Mouse (Mus musculus) embryonic facial prominence, embryonic 11.5 days (tissue): ENCODE measurements at regions not wholly inside any gene's neighbourhood (a gene's known extent, or its start where the extent isn't known, plus 50 kb on each side); places are given as distances from the start of the nearest gene placed in this dataset.

Source experiments
- ATAC-seq: fragments of 200-750 bp; cut with Nextera tagmentation; replicated peaks from 2 replicates; pipeline ENCODE4 v1.8.0; 2017; ENCODE audit warnings: low read depth; ENCODE audit not compliant: insufficient number of reproducible peaks, low FRiP score, low TSS enrichment
- DNase-seq: peaks from one replicate; pipeline ENCODE4 v3.0.0-alpha.2; 2015; ENCODE audit warnings: low spot score
- H3K27ac ChIP-seq: fragments of 300-500 bp; sonication (generic); replicated peaks from 2 replicates; pipeline ENCODE4 v1.5.1; 2014; ENCODE audit warnings: mild to moderate bottlenecking, low read depth, low read length, control low read depth
- H3K27me3 ChIP-seq: fragments of 300-500 bp; sonication (generic); 2 replicates; pipeline ENCODE4 v1.6.1; 2014; ENCODE audit warnings: mild to moderate bottlenecking, low read length, moderate library complexity, mixed read lengths; ENCODE audit not compliant: control insufficient read depth, insufficient read depth
- H3K36me3 ChIP-seq: fragments of 300-500 bp; sonication (generic); replicated peaks from 2 replicates; pipeline ENCODE4 v1.6.1; 2014; ENCODE audit warnings: low read depth, mild to moderate bottlenecking, low read length, moderate library complexity, mixed read lengths; ENCODE audit not compliant: control insufficient read depth, insufficient read depth
- H3K4me1 ChIP-seq: fragments of 300-500 bp; sonication (generic); 2 replicates; pipeline ENCODE4 v1.6.1; 2014; ENCODE audit warnings: low read length, mixed read lengths; ENCODE audit not compliant: control insufficient read depth, insufficient read depth
- H3K4me2 ChIP-seq: fragments of 300-500 bp; sonication (generic); 2 replicates; pipeline ENCODE4 v1.6.1; 2014; ENCODE audit warnings: low read depth, mild to moderate bottlenecking, control low read depth, low read length, moderate library complexity
- H3K4me3 ChIP-seq: fragments of 300-500 bp; sonication (generic); 2 replicates; pipeline ENCODE4 v1.5.1; 2014; ENCODE audit warnings: low read depth, low read length, control low read depth
- H3K9ac ChIP-seq: fragments of 300-500 bp; sonication (generic); replicated peaks from 2 replicates; pipeline ENCODE4 v1.6.1; 2014; ENCODE audit warnings: mild to moderate bottlenecking, control low read depth, low read length
- H3K9me3 ChIP-seq: fragments of 300-500 bp; sonication (generic); replicated peaks from 2 replicates; pipeline ENCODE4 v1.6.1; 2016; ENCODE audit warnings: mild to moderate bottlenecking, low read length, inconsistent platforms, mixed read lengths; ENCODE audit not compliant: control insufficient read depth
- WGBS: fragments of 180-500 bp; shearing (Covaris S2); extraction: QIAGEN DNeasy Blood & Tissue Kit; methylation state at CpG from one replicate; pipeline ENCODE4 v1.1.7; 2014; 5-methylcytosine and 5-hydroxymethylcytosine counted together

DNA sequence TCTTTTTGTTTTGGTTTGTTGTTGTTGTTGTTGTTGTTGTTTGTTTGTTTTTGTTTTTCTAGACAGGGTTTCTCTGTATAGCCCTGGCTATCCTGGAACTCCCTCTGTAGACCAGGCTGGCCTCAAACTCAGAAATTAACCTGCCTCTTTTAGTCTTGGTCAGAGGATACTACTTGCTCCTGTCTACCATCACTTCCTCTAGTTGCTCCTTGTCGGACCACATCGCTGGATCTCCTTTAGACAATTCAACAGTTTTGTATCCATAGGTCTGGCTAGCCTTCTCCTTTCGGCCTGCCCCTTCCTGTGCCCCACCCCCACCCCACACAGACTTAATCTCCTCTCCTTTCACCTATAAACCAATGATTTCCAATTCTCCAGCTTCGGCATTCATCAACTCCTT is 77.2 kb upstream of the Cadm1 start:
- no peaks in the 10 kb centered on the region for H3K36me3 ChIP-seq
- ATAC-seq = no peak
- no peaks in the 10 kb centered on the region for H3K9me3 ChIP-seq
- H3K4me2 ChIP-seq = no peak overlapping the region
- no peak overlapping the region for H3K4me3 ChIP-seq
- no peak for DNase-seq
- no peak overlapping the region for H3K9ac ChIP-seq
- H3K27ac ChIP-seq = no peak overlapping the region
- WGBS = 80% methylated on average over 4 of the region's 4 CpGs
- no peaks in the 10 kb centered on the region for H3K27me3 ChIP-seq
- no peaks in the 10 kb centered on the region for H3K4me1 ChIP-seq

DNA sequence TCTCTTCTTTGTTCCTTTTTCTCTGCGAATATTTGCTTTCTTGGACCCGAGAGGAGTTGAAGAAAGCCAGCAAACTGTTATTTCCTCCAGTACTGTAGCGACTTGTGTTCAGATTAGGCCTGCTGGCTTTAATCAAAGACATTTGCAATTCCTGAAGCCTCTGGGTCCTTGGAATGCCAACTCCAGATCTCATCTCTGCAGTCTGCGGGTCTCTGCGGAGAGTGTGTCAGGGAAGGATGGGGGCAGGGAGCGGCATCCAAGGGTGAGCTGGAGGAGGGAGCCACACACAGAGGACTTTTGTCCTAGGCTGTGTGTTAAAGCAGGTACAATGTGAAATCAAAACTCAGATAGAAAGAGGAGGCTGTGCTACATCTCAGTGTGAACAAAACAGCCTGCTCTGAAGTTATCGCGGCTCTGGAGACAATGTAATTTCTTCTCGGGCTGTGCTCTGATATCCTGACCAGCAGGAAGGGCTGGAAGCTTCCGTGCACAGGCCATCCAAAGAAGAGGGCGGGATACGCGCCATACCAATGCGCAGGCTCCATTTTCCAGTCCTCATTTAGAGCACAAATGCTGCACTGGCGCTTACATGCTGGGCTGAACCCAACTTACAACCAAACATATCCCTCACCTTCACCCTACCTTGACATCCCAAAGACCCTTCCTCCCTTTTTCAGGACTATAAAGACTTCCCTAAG is 71.1 kb upstream of the Cadm1 start:
- Histone ChIP-seq H3K27ac (no peak overlapping the region), H3K4me2 (no peak overlapping the region), H3K36me3 (no peaks in the 10 kb centered on the region), H3K9ac (peak overlapping the region; percentile 41; the same call in 1 of the 2 replicates), H3K27me3 (no peaks in the 10 kb centered on the region), H3K4me3 (no peak overlapping the region), H3K4me1 (no peaks in the 10 kb centered on the region; the same call in 1 of the 2 replicates), H3K9me3 (no peaks in the 10 kb centered on the region)
- 39% methylated on average over 15 of the region's 15 CpGs for WGBS
- ATAC-seq (no peak; the same call in 1 of the 2 replicates), DNase-seq (peak; percentile 64)

DNA sequence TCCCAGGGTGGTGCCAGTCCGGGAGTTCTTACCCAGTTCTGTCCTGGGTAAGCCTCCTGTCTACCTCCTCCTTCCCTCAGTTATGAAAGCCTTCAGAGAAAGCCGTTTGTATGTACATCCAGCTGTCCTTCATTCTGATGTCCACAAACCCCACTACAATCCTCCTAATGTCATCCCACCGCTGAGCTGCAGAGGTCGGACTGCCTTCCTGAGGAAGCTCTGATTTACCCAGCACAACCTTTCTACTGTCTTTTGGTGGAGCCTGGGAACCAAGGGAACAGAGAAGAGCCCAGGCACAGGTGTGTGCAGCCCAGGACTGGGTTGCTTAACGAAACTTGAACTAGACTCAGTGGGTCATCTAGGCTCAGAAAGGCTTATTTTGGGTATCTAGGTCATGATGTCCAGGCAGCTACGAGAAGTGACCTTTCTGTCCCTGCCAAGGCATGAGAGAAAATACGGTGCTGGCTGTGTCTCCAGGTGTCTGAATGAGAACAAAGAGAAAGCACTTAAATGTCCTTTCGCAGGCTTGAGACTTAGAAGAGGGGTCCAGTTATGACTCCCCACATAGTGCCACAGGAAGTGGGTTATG is 70.4 kb upstream of the Cadm1 start:
- 87% methylated on average over 8 of the region's 8 CpGs for WGBS
- ATAC-seq = no peak
- H3K9me3 ChIP-seq = no peaks in the 10 kb centered on the region
- no peak overlapping the region for H3K4me3 ChIP-seq
- H3K4me1 ChIP-seq = no peaks in the 10 kb centered on the region; the same call in 1 of the 2 replicates
- no peak overlapping the region for H3K9ac ChIP-seq
- H3K27me3 ChIP-seq = no peaks in the 10 kb centered on the region
- no peaks in the 10 kb centered on the region for H3K36me3 ChIP-seq
- no peak for DNase-seq
- no peak overlapping the region for H3K4me2 ChIP-seq
- H3K27ac ChIP-seq = no peak overlapping the region

DNA sequence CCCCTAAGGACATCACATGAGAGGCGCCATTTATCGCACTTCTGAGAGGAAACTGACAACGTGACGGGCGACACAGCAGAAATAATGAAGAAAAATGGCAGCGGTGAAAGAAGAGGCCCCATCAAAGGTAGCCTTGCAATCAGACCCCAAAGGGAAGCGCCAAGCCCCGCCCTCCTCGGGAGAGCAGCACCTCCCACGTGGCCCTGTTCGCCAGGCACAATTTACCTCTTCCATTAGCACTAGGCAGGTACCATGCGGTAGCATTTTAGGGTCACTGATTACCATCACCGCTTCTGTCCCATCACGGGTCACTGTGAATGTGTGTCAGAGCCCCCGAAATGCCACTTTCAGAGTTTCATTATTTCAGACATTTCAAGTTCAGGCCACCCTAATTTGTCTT is 69.7 kb upstream of the Cadm1 start:
- DNase-seq (no peak), ATAC-seq (no peak)
- no peak overlapping the region for H3K4me2 ChIP-seq
- H3K4me1 ChIP-seq = no peaks in the 10 kb centered on the region; the same call in 1 of the 2 replicates
- WGBS = 88% methylated on average over 15 of the region's 15 CpGs
- no peaks in the 10 kb centered on the region for H3K36me3 ChIP-seq
- no peak overlapping the region for H3K9ac ChIP-seq
- no peak overlapping the region for H3K4me3 ChIP-seq
- H3K9me3 ChIP-seq = no peaks in the 10 kb centered on the region
- no peaks in the 10 kb centered on the region for H3K27me3 ChIP-seq
- no peak overlapping the region for H3K27ac ChIP-seq

DNA sequence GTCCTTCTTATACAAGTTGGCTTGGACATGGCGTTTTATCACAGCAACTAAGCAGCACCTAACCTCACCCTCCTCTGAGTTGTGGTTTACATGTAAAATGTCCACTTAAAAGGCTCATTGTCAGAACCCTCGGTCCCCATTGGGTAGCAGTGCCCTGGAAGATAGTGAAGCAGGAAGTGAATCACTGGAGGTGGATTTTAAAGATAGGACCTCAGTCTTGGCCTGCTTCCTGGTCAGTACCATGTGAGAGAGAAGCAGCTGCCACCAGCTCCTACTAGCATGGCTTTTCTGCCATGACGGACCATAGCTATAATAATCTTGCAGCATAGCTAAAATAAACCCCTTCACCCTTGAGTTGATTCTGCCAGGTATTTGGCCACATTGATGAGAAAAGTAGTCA is 68.1 kb upstream of the Cadm1 start:
- ATAC-seq = no peak
- H3K9ac ChIP-seq = no peak overlapping the region
- WGBS = 91% methylated on average over 3 of the region's 3 CpGs
- H3K4me2 ChIP-seq = no peak overlapping the region
- no peaks in the 10 kb centered on the region for H3K36me3 ChIP-seq
- H3K27ac ChIP-seq = no peak overlapping the region
- H3K27me3 ChIP-seq = no peaks in the 10 kb centered on the region
- no peak overlapping the region for H3K4me3 ChIP-seq
- no peak for DNase-seq
- no peaks in the 10 kb centered on the region; the same call in 1 of the 2 replicates for H3K4me1 ChIP-seq
- H3K9me3 ChIP-seq = no peaks in the 10 kb centered on the region

DNA sequence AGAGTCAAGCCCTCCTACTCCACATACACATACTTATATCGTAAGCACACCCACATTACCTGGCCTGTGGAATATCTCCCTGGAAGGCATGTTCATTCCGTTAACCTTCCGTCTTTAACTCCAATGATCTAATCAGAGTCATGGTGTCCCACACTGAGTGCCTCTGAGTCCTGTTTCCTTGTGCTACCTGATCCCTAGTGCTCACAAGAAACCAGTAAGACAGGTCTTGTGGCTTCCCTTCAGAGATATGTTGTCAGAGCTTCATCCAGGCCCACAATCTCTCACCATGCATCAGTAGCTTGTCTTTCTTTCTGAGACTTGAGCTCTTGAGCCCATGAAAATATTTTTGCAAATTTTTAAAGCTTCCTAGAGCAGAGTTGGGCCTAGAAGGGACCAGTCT is 63.2 kb upstream of the Cadm1 start:
- Histone ChIP-seq H3K9me3 (no peaks in the 10 kb centered on the region), H3K4me3 (no peak overlapping the region), H3K4me1 (no peaks in the 10 kb centered on the region), H3K4me2 (no peak overlapping the region), H3K36me3 (no peaks in the 10 kb centered on the region), H3K9ac (no peak overlapping the region), H3K27ac (no peak overlapping the region), H3K27me3 (no peaks in the 10 kb centered on the region)
- ATAC-seq (no peak), DNase-seq (peak; percentile 9)
- 87% methylated on average over 3 of the region's 3 CpGs for WGBS

DNA sequence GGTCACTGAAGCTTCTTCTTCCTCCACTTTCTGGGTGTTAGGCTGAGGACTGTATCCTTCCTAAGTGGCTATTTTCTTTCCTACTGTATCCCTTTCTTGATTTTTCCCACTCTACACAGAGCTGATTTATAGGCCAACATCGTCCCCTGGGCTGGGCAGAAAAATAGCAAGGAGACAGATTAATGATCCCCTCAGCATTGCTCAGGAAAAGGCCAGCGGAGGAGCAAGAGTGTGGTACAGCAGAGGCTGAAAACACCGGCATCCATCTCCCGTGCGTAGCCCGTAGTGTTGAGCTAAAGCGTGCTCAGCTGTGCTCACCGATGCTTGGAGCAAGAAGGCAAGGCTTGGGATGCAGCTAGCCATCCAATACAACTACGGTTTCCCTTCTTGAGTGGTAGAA is 62.2 kb upstream of the Cadm1 start:
- no peak overlapping the region for H3K4me3 ChIP-seq
- no peaks in the 10 kb centered on the region for H3K4me1 ChIP-seq
- no peak overlapping the region for H3K27ac ChIP-seq
- no peaks in the 10 kb centered on the region for H3K36me3 ChIP-seq
- no peak for ATAC-seq
- DNase-seq = no peak
- no peaks in the 10 kb centered on the region for H3K9me3 ChIP-seq
- no peaks in the 10 kb centered on the region for H3K27me3 ChIP-seq
- no peak overlapping the region for H3K4me2 ChIP-seq
- no peak overlapping the region for H3K9ac ChIP-seq
- 84% methylated on average over 9 of the region's 9 CpGs for WGBS

DNA sequence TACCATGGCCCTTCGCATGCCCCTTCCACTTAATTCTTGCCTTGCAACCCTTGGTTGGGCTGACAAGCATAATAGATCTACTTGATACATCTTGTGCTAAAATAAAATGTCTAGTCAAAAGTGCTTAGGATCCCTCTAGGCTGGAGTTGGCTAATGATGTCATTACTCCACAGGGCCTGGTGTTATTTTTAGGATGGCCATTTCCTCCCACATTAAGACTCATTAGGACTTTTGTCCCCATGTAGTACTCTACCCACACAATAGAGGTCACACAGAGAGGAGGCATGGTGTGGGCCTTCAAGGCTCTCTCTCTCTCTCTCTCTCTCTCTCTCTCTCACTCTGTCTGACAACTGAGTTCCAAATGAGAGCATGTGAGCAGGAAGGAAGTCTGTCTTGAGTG is 60.4 kb upstream of the Cadm1 start:
- Histone ChIP-seq H3K27me3 (no peaks in the 10 kb centered on the region), H3K9ac (no peak overlapping the region), H3K4me1 (no peaks in the 10 kb centered on the region), H3K4me3 (no peak overlapping the region), H3K4me2 (no peak overlapping the region), H3K9me3 (no peaks in the 10 kb centered on the region), H3K36me3 (no peaks in the 10 kb centered on the region), H3K27ac (no peak overlapping the region)
- ATAC-seq = no peak
- DNase-seq = no peak
- 95% methylated on average over 1 of the region's 1 CpGs for WGBS
